Mouse (Mus musculus) liver (tissue): ENCODE measurements around the gene Olfr598.
"Not testable (repeated sequence)": the region's sequence is repeated elsewhere in the genome, so short reads cannot be mapped to it uniquely, and the experiment has no call there.

Experiments used
- DNase-seq: peaks from one replicate; pipeline ENCODE4 v3.0.0-alpha.2; 2020; ENCODE audit warnings: mixed read lengths

Olfr598 gene

GRCm38 (mm10) chr7:103323268-103323667, at the start of gene Olfr598:
Gene Olfr598 (plus strand): TSS chr7:103323568.
- DNase-seq: no peak

GRCm38 (mm10) chr7:103305348-103305747, 18.0 kb upstream of the Olfr598 start, which contains the start of gene Olfr596:
Gene Olfr596 (plus strand): TSS chr7:103305648.
- not testable (repeated sequence) for DNase-seq

- not testable (repeated sequence) for DNase-seq
Measured at GRCm38 (mm10) chr7:103316015-103316414, 7.4 kb upstream of the Olfr598 start, which contains the start of gene Olfr597. Gene Olfr597 (plus strand): TSS chr7:103316315.

DNA sequence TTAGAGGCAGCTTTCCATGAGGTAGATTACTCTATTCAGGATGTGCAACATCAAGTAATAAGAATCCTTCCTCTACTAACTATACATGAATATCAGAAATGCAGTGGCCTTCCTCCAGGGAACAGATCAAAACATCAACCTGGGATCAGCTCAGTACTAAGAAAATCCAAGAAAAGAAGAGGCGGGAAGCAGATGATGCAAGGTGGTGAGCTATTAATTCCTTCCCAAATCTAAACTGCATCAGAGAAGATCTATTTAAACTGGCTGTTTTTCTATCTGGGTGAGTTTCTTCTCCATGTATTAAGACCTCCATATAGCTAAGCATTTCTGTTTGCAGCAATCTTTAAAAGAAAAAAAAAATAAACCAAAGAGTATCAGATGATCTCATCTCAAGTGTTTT, 12.2 kb downstream of the Olfr598 start, which contains the start of gene Olfr599:
TSS of gene Olfr599 (plus strand) at position 301 of the 400 bp plus-strand sequence.
- DNase-seq: no peak

- no peak for DNase-seq
Measured at GRCm38 (mm10) chr7:103349569-103349968, 26.2 kb downstream of the Olfr598 start, which contains the start of gene Olfr600. Gene Olfr600 (minus strand): TSS chr7:103349669.

DNA sequence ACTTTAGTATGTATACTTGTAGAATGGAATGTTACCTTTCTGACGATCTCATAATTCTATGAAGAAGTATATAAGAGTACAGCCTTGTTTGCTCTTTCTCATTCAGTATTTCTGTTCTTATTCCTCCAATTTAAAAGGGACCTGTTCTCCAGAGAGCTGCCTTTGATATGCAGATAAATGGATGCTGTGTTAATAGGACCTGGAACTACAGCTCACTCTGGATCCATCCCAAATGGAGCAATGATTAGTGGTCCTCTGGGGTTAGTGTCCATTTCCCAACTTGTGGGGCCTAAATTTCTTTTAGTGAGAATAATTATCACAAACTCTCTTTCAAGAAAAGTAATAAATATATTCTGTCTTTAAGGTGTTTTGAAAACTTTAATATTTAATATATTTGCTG, 39.2 kb downstream of the Olfr598 start, which contains the start of gene Olfr601:
TSS of gene Olfr601 (minus strand) at position 101 of the 400 bp plus-strand sequence.
- no peak for DNase-seq
